Mouse (Mus musculus): ENCODE measurements around the gene Dnajb6. TPM values are rescaled to one million over a fixed set of nuclear protein-coding genes. Genes with fewer than 3 reads are reported as not detected.

The Dnajb6 gene
- total RNA-seq (2014; fragmentation: Nextera tagmentation) (108 and 137 TPM in 2 replicates), total RNA-seq (2017) (135 and 147 TPM in 2 replicates), polyA plus RNA-seq (2012) (128 and 194 TPM in 2 replicates)

- TF ChIP-seq TAL1 (conservative IDR thresholded peaks at IDR 0.05; ENCODE audit: low read depth, low read length) (no peak), GATA1 (IDR thresholded peaks at IDR 0.05; ENCODE audit: borderline replicate concordance, low read length) (no peak), GATA2 (IDR thresholded peaks at IDR 0.05; ENCODE audit: borderline replicate concordance, low read depth, low read length) (no peak), POLR2AphosphoS5 (IDR thresholded peaks at IDR 0.05; ENCODE audit: insufficient replicate concordance, low read depth, low read length) (no peak), CTCF (IDR thresholded peaks at IDR 0.05; ENCODE audit: low read depth, low read length) (no peak)
- H3K27me3 ChIP-seq (ENCODE audit: insufficient read depth, low read length) = peaks cover 10% of the 10 kb centered on the region; the same call in 1 of the 2 replicates
- peaks cover 44% of the 10 kb centered on the region for H3K4me1 ChIP-seq (ENCODE audit: insufficient read depth, low read depth, low read length)
- peaks cover 12% of the 10 kb centered on the region for H3K36me3 ChIP-seq (replicated peaks)
- H3K9me3 ChIP-seq (replicated peaks) = no peaks in the 10 kb centered on the region
- peak; percentile 71 for DNase-seq (ENCODE audit: low spot score)
- ATAC-seq (ENCODE audit: extremely low read depth, insufficient number of reproducible peaks, low FRiP score, poor library complexity, severe bottlenecking) = peak; percentile 80
- H3K4me3 ChIP-seq (ENCODE audit: low read depth, low read length) = peak within 1 kb of the TSS; percentile 88
Observed at GRCm38 (mm10) chr5:29735557-29736061, at the start of gene Dnajb6, which contains the start of gene Gm5129. Gene Dnajb6 (plus strand): TSS chr5:29735688. Gene Gm5129 (minus strand): TSS chr5:29735936.

GRCm38 (mm10) chr5:29687671-29688070 lies 47.8 kb upstream of the Dnajb6 start:
- H3K36me3 ChIP-seq (replicated peaks) = peaks cover 2% of the 10 kb centered on the region
- ATAC-seq (ENCODE audit: extremely low read depth, insufficient number of reproducible peaks, low FRiP score, poor library complexity, severe bottlenecking) = no peak
- H3K4me3 ChIP-seq (ENCODE audit: low read depth, low read length) = no peak overlapping the region
- no peaks in the 10 kb centered on the region for H3K9me3 ChIP-seq (replicated peaks)
- DNase-seq (ENCODE audit: low spot score) = peak; percentile 18
- TF ChIP-seq CTCF (IDR thresholded peaks at IDR 0.05; ENCODE audit: low read depth, low read length) = peak; percentile 52
- no peak for TF ChIP-seq POLR2AphosphoS5 (IDR thresholded peaks at IDR 0.05; ENCODE audit: insufficient replicate concordance, low read depth, low read length)
- H3K4me1 ChIP-seq (ENCODE audit: insufficient read depth, low read depth, low read length) = peaks cover 2% of the 10 kb centered on the region; the same call in 1 of the 2 replicates
- peaks cover 9% of the 10 kb centered on the region; the same call in 1 of the 2 replicates for H3K27me3 ChIP-seq (ENCODE audit: insufficient read depth, low read length)

GRCm38 (mm10) chr5:29688352-29688751 lies 47.1 kb upstream of the Dnajb6 start:
- Histone ChIP-seq H3K27me3 (ENCODE audit: insufficient read depth, low read length) (peaks cover 9% of the 10 kb centered on the region; the same call in 1 of the 2 replicates), H3K4me3 (ENCODE audit: low read depth, low read length) (no peak overlapping the region), H3K36me3 (replicated peaks) (peaks cover 2% of the 10 kb centered on the region), H3K9me3 (replicated peaks) (no peaks in the 10 kb centered on the region), H3K4me1 (ENCODE audit: insufficient read depth, low read depth, low read length) (peaks cover 2% of the 10 kb centered on the region; the same call in 1 of the 2 replicates)
- ATAC-seq (ENCODE audit: extremely low read depth, insufficient number of reproducible peaks, low FRiP score, poor library complexity, severe bottlenecking) (no peak), DNase-seq (ENCODE audit: low spot score) (no peak)
- TF ChIP-seq POLR2AphosphoS5 (IDR thresholded peaks at IDR 0.05; ENCODE audit: insufficient replicate concordance, low read depth, low read length) (no peak), GATA2 (IDR thresholded peaks at IDR 0.05; ENCODE audit: borderline replicate concordance, low read depth, low read length) (no peak), TAL1 (conservative IDR thresholded peaks at IDR 0.05; ENCODE audit: low read depth, low read length) (no peak), CTCF (IDR thresholded peaks at IDR 0.05; ENCODE audit: low read depth, low read length) (no peak), GATA1 (IDR thresholded peaks at IDR 0.05; ENCODE audit: borderline replicate concordance, low read length) (no peak)

- DNase-seq (ENCODE audit: low spot score) (no peak), ATAC-seq (ENCODE audit: extremely low read depth, insufficient number of reproducible peaks, low FRiP score, poor library complexity, severe bottlenecking) (no peak)
- no peaks in the 10 kb centered on the region for H3K9me3 ChIP-seq (replicated peaks)
- TF ChIP-seq GATA2 (IDR thresholded peaks at IDR 0.05; ENCODE audit: borderline replicate concordance, low read depth, low read length) (no peak), CTCF (IDR thresholded peaks at IDR 0.05; ENCODE audit: low read depth, low read length) (no peak)
- no peaks in the 10 kb centered on the region for H3K36me3 ChIP-seq (replicated peaks)
- H3K4me3 ChIP-seq (ENCODE audit: low read depth, low read length) = no peak overlapping the region
- no peaks in the 10 kb centered on the region for H3K4me1 ChIP-seq (ENCODE audit: insufficient read depth, low read depth, low read length)
- peaks cover 28% of the 10 kb centered on the region for H3K27me3 ChIP-seq (ENCODE audit: insufficient read depth, low read length)
Observed at GRCm38 (mm10) chr5:29698493-29698892, 37.0 kb upstream of the Dnajb6 start.

GRCm38 (mm10) chr5:29699520-29700202 lies 35.8 kb upstream of the Dnajb6 start:
- H3K27me3 ChIP-seq (ENCODE audit: insufficient read depth, low read length) = peaks cover 26% of the 10 kb centered on the region
- H3K4me1 ChIP-seq (ENCODE audit: insufficient read depth, low read depth, low read length) = no peaks in the 10 kb centered on the region
- TF ChIP-seq CTCF (IDR thresholded peaks at IDR 0.05; ENCODE audit: low read depth, low read length) = no peak
- TF ChIP-seq TAL1 (conservative IDR thresholded peaks at IDR 0.05; ENCODE audit: low read depth, low read length) = no peak
- no peak for TF ChIP-seq GATA2 (IDR thresholded peaks at IDR 0.05; ENCODE audit: borderline replicate concordance, low read depth, low read length)
- TF ChIP-seq POLR2AphosphoS5 (IDR thresholded peaks at IDR 0.05; ENCODE audit: insufficient replicate concordance, low read depth, low read length) = no peak
- TF ChIP-seq GATA1 (IDR thresholded peaks at IDR 0.05; ENCODE audit: borderline replicate concordance, low read length) = no peak
- H3K4me3 ChIP-seq (ENCODE audit: low read depth, low read length) = no peak overlapping the region
- no peak for ATAC-seq (ENCODE audit: extremely low read depth, insufficient number of reproducible peaks, low FRiP score, poor library complexity, severe bottlenecking)
- H3K9me3 ChIP-seq (replicated peaks) = no peaks in the 10 kb centered on the region
- H3K36me3 ChIP-seq (replicated peaks) = no peaks in the 10 kb centered on the region
- no peak for DNase-seq (ENCODE audit: low spot score)

GRCm38 (mm10) chr5:29707241-29707640 lies 28.2 kb upstream of the Dnajb6 start:
- Histone ChIP-seq H3K4me1 (ENCODE audit: insufficient read depth, low read depth, low read length) (no peaks in the 10 kb centered on the region), H3K9me3 (replicated peaks) (no peaks in the 10 kb centered on the region), H3K36me3 (replicated peaks) (no peaks in the 10 kb centered on the region), H3K27me3 (ENCODE audit: insufficient read depth, low read length) (peaks cover 11% of the 10 kb centered on the region), H3K4me3 (ENCODE audit: low read depth, low read length) (no peak overlapping the region)
- TF ChIP-seq CTCF (IDR thresholded peaks at IDR 0.05; ENCODE audit: low read depth, low read length) (no peak), POLR2AphosphoS5 (IDR thresholded peaks at IDR 0.05; ENCODE audit: insufficient replicate concordance, low read depth, low read length) (no peak), GATA1 (IDR thresholded peaks at IDR 0.05; ENCODE audit: borderline replicate concordance, low read length) (no peak), GATA2 (IDR thresholded peaks at IDR 0.05; ENCODE audit: borderline replicate concordance, low read depth, low read length) (no peak), TAL1 (conservative IDR thresholded peaks at IDR 0.05; ENCODE audit: low read depth, low read length) (no peak)
- ATAC-seq (ENCODE audit: extremely low read depth, insufficient number of reproducible peaks, low FRiP score, poor library complexity, severe bottlenecking) (no peak), DNase-seq (ENCODE audit: low spot score) (no peak)
